Mouse (Mus musculus) MEL (cell line): Measurements from ENCODE around the gene Nat14.

Experiments
- CHD2 ChIP-seq: IDR thresholded peaks from 2 replicates; pipeline ENCODE4 v1.6.1; 2011; ENCODE audit warnings: low read length, improper control_type of control experiment
- NELFE ChIP-seq: IDR thresholded peaks from 2 replicates; pipeline ENCODE4 v1.6.1; 2011; ENCODE audit warnings: low read depth, low read length, improper control_type of control experiment
- POLR2A ChIP-seq, 2 experiments: IDR thresholded peaks; 2 replicates each; pipeline ENCODE4 v1.6.1; 2011 to 2012; ENCODE audit warnings: low read length in 2 of 2, mild to moderate bottlenecking in 2 of 2, control low read depth in 1 of 2, improper control_type of control experiment in 1 of 2, low read depth in 1 of 2, moderate library complexity in 1 of 2; ENCODE audit not compliant: control insufficient read depth in 1 of 2, insufficient read depth in 1 of 2, poor library complexity in 1 of 2
- TAL1 ChIP-seq: IDR thresholded peaks from 2 replicates; pipeline ENCODE4 v1.6.1; 2012; ENCODE audit warnings: mild to moderate bottlenecking, inconsistent platforms, low read length, moderate library complexity, mixed read lengths

- TF ChIP-seq POLR2A (IDR thresholded peaks at IDR 0.05; ENCODE audit: control insufficient read depth in 1 of 2, insufficient read depth in 1 of 2, low read depth in 1 of 2, low read length in 2 of 2, poor library complexity in 1 of 2) (no peak), NELFE (no peak), TAL1 (no peak), CHD2 (no peak)
Measured at GRCm38 (mm10) chr7:4920976-4921823, 628 bp upstream of the Nat14 start.
